Mouse (Mus musculus) midbrain, embryonic 13.5 days (tissue): ENCODE data around the gene Nrarp. TPM values are rescaled to one million over a fixed set of nuclear protein-coding genes. Genes with fewer than 3 reads are reported as not detected.

Experiments
- ATAC-seq: fragments of 200-750 bp; cut with Nextera tagmentation; 2 replicates; pipeline ENCODE4 v1.8.0; 2017; ENCODE audit warnings: mild to moderate bottlenecking, moderate TSS enrichment, moderate library complexity
- H3K27ac ChIP-seq: fragments of 300-500 bp; sonication (generic); 2 replicates; pipeline ENCODE4 v1.5.1; 2015; ENCODE audit warnings: inconsistent platforms, mild to moderate bottlenecking, moderate library complexity
- H3K27me3 ChIP-seq: fragments of 300-500 bp; sonication (generic); 2 replicates; pipeline ENCODE4 v1.6.1; 2015; ENCODE audit warnings: mild to moderate bottlenecking, inconsistent platforms
- H3K36me3 ChIP-seq: fragments of 300-500 bp; sonication (generic); 2 replicates; pipeline ENCODE4 v1.6.1; 2015; ENCODE audit warnings: mild to moderate bottlenecking, inconsistent platforms
- H3K4me1 ChIP-seq: fragments of 300-500 bp; sonication (generic); replicated peaks from 2 replicates; pipeline ENCODE4 v1.6.1; 2015; ENCODE audit warnings: inconsistent platforms
- H3K4me2 ChIP-seq: fragments of 300-500 bp; sonication (generic); replicated peaks from 2 replicates; pipeline ENCODE4 v1.6.1; 2015; ENCODE audit warnings: moderate library complexity, mild to moderate bottlenecking, inconsistent platforms
- H3K4me3 ChIP-seq: fragments of 300-500 bp; sonication (generic); replicated peaks from 2 replicates; pipeline ENCODE4 v1.5.1; 2015; ENCODE audit warnings: mild to moderate bottlenecking, inconsistent platforms
- H3K9ac ChIP-seq: fragments of 300-500 bp; sonication (generic); replicated peaks from 2 replicates; pipeline ENCODE4 v1.6.1; 2015; ENCODE audit warnings: mild to moderate bottlenecking, inconsistent platforms
- H3K9me3 ChIP-seq: fragments of 300-500 bp; sonication (generic); 2 replicates; pipeline ENCODE4 v1.6.1; 2016; ENCODE audit warnings: mild to moderate bottlenecking, inconsistent platforms
- WGBS: fragments of 180-500 bp; shearing (Covaris S2); methylation state at CpG from one replicate; pipeline ENCODE4 v1.1.7; 2015; 5-methylcytosine and 5-hydroxymethylcytosine counted together
- polyA plus RNA-seq: library from polyadenylated mRNA; unstranded; fragments of >200 nt; fragmentation: Nextera tagmentation; extraction: Ambion mirVana; gene quantifications from 2 replicates; pipeline ENCODE4 v1.2.1, GENCODE M21; 2015

The Nrarp gene
- polyA plus RNA-seq, 1 experiment from 2014 or later, result 33.9 TPM

DNA sequence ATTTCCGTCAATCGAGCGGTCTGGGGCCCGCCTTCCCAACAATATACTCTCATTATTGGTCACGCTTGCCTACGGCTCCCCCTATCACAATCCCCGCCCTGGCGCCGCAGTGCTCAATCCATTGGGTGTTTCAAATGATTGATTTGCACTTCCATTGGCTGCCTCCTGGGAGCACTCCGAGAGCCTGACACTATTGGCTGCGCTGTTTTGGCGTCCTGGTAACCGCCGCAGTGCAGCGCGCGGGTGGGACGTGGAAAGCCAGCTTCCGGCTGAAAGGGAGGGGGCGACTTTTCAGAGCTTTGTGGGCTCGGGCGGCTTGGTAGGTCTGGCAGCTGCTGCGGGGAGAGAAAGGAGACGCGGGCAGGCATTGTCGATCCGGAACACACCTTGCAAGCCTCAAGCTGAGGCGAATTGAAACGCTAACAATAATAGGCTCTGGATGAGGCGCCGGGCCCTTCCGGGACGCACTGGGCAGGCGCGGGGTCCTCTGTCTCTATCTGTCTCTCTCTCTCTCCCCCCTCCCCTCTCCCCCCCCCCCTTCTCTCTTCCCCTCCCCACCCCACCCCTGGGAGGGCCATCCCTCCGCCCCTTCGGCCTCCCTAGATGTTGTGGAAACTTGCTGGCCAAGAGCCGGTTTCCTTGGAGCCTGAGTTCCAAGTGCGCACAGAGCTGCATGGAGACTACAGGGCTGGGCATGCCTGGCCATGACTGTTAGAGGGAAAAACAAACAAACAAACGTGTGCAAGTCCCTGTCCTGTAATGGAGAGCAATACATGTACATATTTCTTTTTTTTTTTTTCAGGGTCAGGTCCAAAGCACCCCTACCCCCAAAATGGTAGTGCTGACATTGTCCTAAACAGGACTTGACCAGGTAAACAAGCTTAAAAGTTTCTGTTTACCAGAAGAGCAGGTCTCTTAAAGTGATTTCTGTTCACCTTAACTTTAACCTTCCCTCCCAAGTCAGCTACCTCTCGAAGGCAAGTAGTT lies 44.5 kb downstream of the Nrarp start:
- peak overlapping the region; percentile 48 for H3K4me3 ChIP-seq
- peak overlapping the region; percentile 72 for H3K9ac ChIP-seq
- ATAC-seq, result peak; percentile 98
- WGBS, result 2% methylated on average over 41 of the region's 41 CpGs
- peaks cover 13% of the 10 kb centered on the region for H3K36me3 ChIP-seq
- peak overlapping the region; percentile 96 for H3K27ac ChIP-seq
- H3K9me3 ChIP-seq, result no peaks in the 10 kb centered on the region
- peak overlapping the region; percentile 55 for H3K4me2 ChIP-seq
- H3K4me1 ChIP-seq, result peaks cover 26% of the 10 kb centered on the region
- H3K27me3 ChIP-seq, result no peaks in the 10 kb centered on the region

DNA sequence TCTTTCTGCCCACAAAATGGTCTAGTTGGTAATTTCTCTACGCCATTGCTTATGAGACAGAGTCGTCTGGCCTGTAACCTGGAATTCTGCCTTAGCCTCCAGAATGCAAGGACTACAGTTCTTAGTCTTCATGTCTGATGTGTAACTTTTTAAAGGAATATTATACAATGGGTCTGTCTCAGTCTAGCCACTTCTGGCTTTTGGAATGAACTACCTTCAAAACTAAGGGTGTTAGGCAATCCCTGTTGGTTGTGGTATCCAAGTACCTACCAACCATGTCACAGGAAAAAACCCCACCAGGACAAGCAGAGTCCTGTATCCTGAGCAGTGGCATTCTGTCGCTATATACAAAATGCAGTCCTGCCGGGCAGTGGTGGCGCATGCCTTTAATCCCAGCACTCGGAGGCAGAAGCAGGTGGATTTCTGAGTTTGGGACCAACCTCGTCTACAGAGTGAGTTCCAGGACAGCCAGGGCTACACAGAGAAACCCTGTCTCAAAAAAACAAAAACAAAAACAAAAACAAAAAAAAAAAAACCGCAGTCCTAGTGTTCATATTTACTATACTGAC lies 45.3 kb downstream of the Nrarp start:
- Histone ChIP-seq H3K9me3 (no peaks in the 10 kb centered on the region), H3K27me3 (no peaks in the 10 kb centered on the region), H3K4me1 (peaks cover 26% of the 10 kb centered on the region), H3K4me2 (peak overlapping the region; percentile 55), H3K9ac (peak overlapping the region; percentile 72; the same call in 1 of the 2 replicates), H3K36me3 (peaks cover 13% of the 10 kb centered on the region), H3K27ac (peak overlapping the region; percentile 96), H3K4me3 (peak overlapping the region; percentile 48; the same call in 1 of the 2 replicates)
- WGBS, result 73% methylated on average over 8 of the region's 8 CpGs
- no peak for ATAC-seq

- Histone ChIP-seq H3K4me1 (peaks cover 23% of the 10 kb centered on the region), H3K36me3 (peaks cover 5% of the 10 kb centered on the region)
- 78% methylated on average over 5 of the region's 5 CpGs for WGBS
Observed at GRCm38 (mm10) chr2:25226864-25227263, 46.3 kb downstream of the Nrarp start.

DNA sequence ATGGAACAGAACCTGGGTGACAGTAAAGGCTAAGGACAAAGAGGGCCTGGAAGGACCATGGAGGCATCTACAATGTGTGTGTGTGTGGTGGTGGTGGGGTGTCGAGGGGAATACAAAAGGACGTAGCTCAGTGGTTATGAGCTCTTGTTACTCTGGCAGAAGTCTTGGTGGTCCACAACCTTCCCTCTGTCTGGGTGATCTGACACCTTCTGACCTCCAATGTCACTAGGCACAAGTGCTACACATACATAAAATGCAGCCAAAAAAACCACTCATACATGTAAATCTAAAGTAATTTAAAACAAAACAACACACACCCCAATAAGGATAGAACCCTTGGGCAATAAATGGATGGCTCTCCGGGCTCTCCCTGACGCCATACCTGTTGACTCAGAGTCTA lies 46.8 kb downstream of the Nrarp start:
- Histone ChIP-seq H3K27me3 (no peaks in the 10 kb centered on the region), H3K4me2 (no peak overlapping the region), H3K9me3 (no peaks in the 10 kb centered on the region), H3K4me1 (peaks cover 23% of the 10 kb centered on the region), H3K36me3 (no peaks in the 10 kb centered on the region), H3K4me3 (no peak overlapping the region), H3K27ac (no peak overlapping the region), H3K9ac (no peak overlapping the region)
- ATAC-seq, result no peak
- WGBS, result 93% methylated on average over 4 of the region's 4 CpGs

More at GRCm38 (mm10) chr2:25226864-25227263, 46.3 kb downstream of the Nrarp start:
- no peak overlapping the region for H3K9ac ChIP-seq
- no peak overlapping the region for H3K27ac ChIP-seq
- no peaks in the 10 kb centered on the region for H3K9me3 ChIP-seq
- ATAC-seq, result no peak
- H3K27me3 ChIP-seq, result no peaks in the 10 kb centered on the region
- H3K4me2 ChIP-seq, result no peak overlapping the region
- no peak overlapping the region for H3K4me3 ChIP-seq

- Histone ChIP-seq H3K4me2 (peak overlapping the region; percentile 33), H3K9me3 (no peaks in the 10 kb centered on the region), H3K4me3 (0 out of 2 replicates have a peak overlapping the region, but pooled peaks have one; percentile 2), H3K36me3 (no peaks in the 10 kb centered on the region), H3K4me1 (peaks cover 16% of the 10 kb centered on the region), H3K27me3 (peaks cover 5% of the 10 kb centered on the region; the same call in 1 of the 2 replicates), H3K9ac (no peak overlapping the region), H3K27ac (peak overlapping the region; percentile 49)
- no peak for ATAC-seq
- under 1% methylated on average over 7 of the region's 7 CpGs for WGBS
Observed at GRCm38 (mm10) chr2:25228431-25228889, 47.9 kb downstream of the Nrarp start.

- Histone ChIP-seq H3K27ac (no peak overlapping the region), H3K9ac (no peak overlapping the region), H3K9me3 (no peaks in the 10 kb centered on the region), H3K27me3 (peaks cover 6% of the 10 kb centered on the region; the same call in 1 of the 2 replicates), H3K36me3 (no peaks in the 10 kb centered on the region), H3K4me2 (0 out of 2 replicates have a peak overlapping the region, but pooled peaks have one; percentile 33), H3K4me1 (peaks cover 12% of the 10 kb centered on the region), H3K4me3 (no peak overlapping the region)
- WGBS, result 74% methylated on average over 6 of the region's 6 CpGs
- ATAC-seq, result no peak
Observed at GRCm38 (mm10) chr2:25228995-25229530, 48.5 kb downstream of the Nrarp start.

DNA sequence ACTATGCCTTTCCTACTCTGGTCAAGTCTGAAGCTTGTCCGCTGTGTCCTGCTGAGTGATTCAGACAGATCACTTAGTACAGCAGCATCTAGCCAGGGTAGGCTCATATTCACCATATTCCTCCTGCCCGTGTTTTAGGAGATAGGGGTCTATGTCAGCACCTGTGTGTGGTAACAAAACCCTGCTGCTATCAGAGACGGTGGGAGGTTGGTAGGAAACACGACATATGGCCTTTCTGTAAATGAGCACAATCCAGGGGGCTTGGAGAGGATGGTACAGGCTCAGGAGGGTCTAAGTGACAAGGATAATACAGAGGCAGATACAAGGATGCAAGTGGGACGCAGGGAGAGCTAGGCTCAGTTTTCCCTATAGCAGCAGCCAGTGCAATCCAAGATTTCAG lies 49.0 kb downstream of the Nrarp start:
- H3K27me3 ChIP-seq, result peaks cover 6% of the 10 kb centered on the region; the same call in 1 of the 2 replicates
- H3K27ac ChIP-seq, result no peak overlapping the region
- no peak for ATAC-seq
- WGBS, result 86% methylated on average over 5 of the region's 5 CpGs
- H3K36me3 ChIP-seq, result no peaks in the 10 kb centered on the region
- no peak overlapping the region for H3K4me3 ChIP-seq
- H3K9me3 ChIP-seq, result no peaks in the 10 kb centered on the region
- no peak overlapping the region for H3K9ac ChIP-seq
- peaks cover 12% of the 10 kb centered on the region for H3K4me1 ChIP-seq
- H3K4me2 ChIP-seq, result no peak overlapping the region

- Histone ChIP-seq H3K27ac (no peak overlapping the region), H3K4me2 (no peak overlapping the region), H3K4me1 (peaks cover 9% of the 10 kb centered on the region), H3K36me3 (no peaks in the 10 kb centered on the region), H3K9ac (no peak overlapping the region), H3K27me3 (peaks cover 6% of the 10 kb centered on the region; the same call in 1 of the 2 replicates), H3K4me3 (no peak overlapping the region), H3K9me3 (no peaks in the 10 kb centered on the region)
- no peak for ATAC-seq
- WGBS, result 90% methylated on average over 7 of the region's 7 CpGs
Observed at GRCm38 (mm10) chr2:25230581-25230980, 50.0 kb downstream of the Nrarp start.

DNA sequence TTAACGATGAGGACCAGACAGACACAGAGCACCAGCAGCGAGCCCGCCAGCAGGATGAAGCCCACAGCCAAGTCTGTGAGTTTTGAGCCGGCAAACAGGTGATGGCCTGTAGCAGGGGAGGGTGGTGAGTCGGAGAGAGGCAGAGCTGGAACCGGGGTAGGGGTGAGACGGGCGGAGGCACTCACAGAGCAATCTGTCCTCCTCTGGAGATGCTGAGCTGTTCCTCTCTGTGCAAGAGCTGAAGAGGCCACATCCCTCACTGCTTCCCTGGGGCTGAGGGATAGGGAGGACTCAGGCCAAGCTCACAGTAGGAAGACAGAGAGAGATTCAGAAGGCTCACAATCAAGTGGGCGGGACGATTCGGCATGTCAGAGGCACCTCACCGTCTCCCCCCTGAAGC lies 50.5 kb downstream of the Nrarp start:
- WGBS, result 50% methylated on average over 12 of the region's 12 CpGs

More for the DNA sequence above, 50.5 kb downstream of the Nrarp start:
- no peaks in the 10 kb centered on the region for H3K9me3 ChIP-seq
- H3K4me3 ChIP-seq, result no peak overlapping the region
- H3K36me3 ChIP-seq, result no peaks in the 10 kb centered on the region
- no peak overlapping the region for H3K4me2 ChIP-seq
- ATAC-seq, result no peak
- peaks cover 7% of the 10 kb centered on the region; the same call in 1 of the 2 replicates for H3K27me3 ChIP-seq
- no peak overlapping the region for H3K27ac ChIP-seq
- H3K9ac ChIP-seq, result no peak overlapping the region; the same call in 1 of the 2 replicates
- peaks cover 7% of the 10 kb centered on the region; the same call in 1 of the 2 replicates for H3K4me1 ChIP-seq
